Mouse (Mus musculus): ENCODE measurements around the gene Zfp143. TPM values are rescaled to one million over a fixed set of nuclear protein-coding genes. Genes with fewer than 3 reads are reported as not detected.
"Not testable (repeated sequence)": the region's sequence is repeated elsewhere in the genome, so short reads cannot be mapped to it uniquely, and the experiment has no call there.

Gene Zfp143
- polyA plus RNA-seq, 1 experiment from 2014 or later, result 21.2 TPM

- Histone ChIP-seq H3K4me2 (no peak overlapping the region), H3K9me3 (no peaks in the 10 kb centered on the region), H3K27me3 (no peaks in the 10 kb centered on the region), H3K4me3 (no peak overlapping the region), H3K27ac (peak overlapping the region; percentile 70), H3K9ac (no peak overlapping the region), H3K4me1 (peaks cover 21% of the 10 kb centered on the region), H3K36me3 (peaks cover 32% of the 10 kb centered on the region)
- WGBS, result 39% methylated on average over 7 of the region's 7 CpGs
- ATAC-seq (ENCODE audit: borderline replicate concordance, extremely low read depth, low FRiP score, low TSS enrichment), result peak; percentile 17; the same call in 1 of the 2 replicates
These were observed 36.2 kb downstream of the Zfp143 start for GRCm38 (mm10) chr7:110097106-110097793.

GRCm38 (mm10) chr7:110100854-110101253 lies 39.8 kb downstream of the Zfp143 start:
- Histone ChIP-seq H3K27ac (peak overlapping the region; percentile 77), H3K4me3 (no peak overlapping the region), H3K9me3 (no peaks in the 10 kb centered on the region), H3K36me3 (peaks cover 2% of the 10 kb centered on the region; the same call in 1 of the 2 replicates), H3K27me3 (no peaks in the 10 kb centered on the region), H3K4me1 (peaks cover 20% of the 10 kb centered on the region), H3K4me2 (peak overlapping the region; percentile 16; the same call in 1 of the 2 replicates), H3K9ac (no peak overlapping the region)
- 37% methylated on average over 6 of the region's 6 CpGs for WGBS
- ATAC-seq (ENCODE audit: borderline replicate concordance, extremely low read depth, low FRiP score, low TSS enrichment), result no peak

- Histone ChIP-seq H3K4me2 (no peak overlapping the region; the same call in 1 of the 2 replicates), H3K9ac (no peak overlapping the region), H3K36me3 (no peaks in the 10 kb centered on the region), H3K27ac (peak overlapping the region; percentile 77), H3K27me3 (no peaks in the 10 kb centered on the region), H3K4me3 (no peak overlapping the region), H3K4me1 (peaks cover 16% of the 10 kb centered on the region), H3K9me3 (no peaks in the 10 kb centered on the region)
- ATAC-seq (ENCODE audit: borderline replicate concordance, extremely low read depth, low FRiP score, low TSS enrichment), result no peak
- 56% methylated on average over 5 of the region's 5 CpGs for WGBS
These were observed 40.2 kb downstream of the Zfp143 start for GRCm38 (mm10) chr7:110101266-110101665.

GRCm38 (mm10) chr7:110105041-110105440 lies 44.0 kb downstream of the Zfp143 start:
- 83% methylated on average over 5 of the region's 5 CpGs for WGBS

GRCm38 (mm10) chr7:110106633-110107032 lies 45.6 kb downstream of the Zfp143 start:
- Histone ChIP-seq H3K9me3 (no peaks in the 10 kb centered on the region), H3K4me2 (no peak overlapping the region), H3K9ac (no peak overlapping the region), H3K27ac (no peak overlapping the region), H3K36me3 (no peaks in the 10 kb centered on the region), H3K4me1 (peaks cover 17% of the 10 kb centered on the region), H3K27me3 (no peaks in the 10 kb centered on the region), H3K4me3 (no peak overlapping the region)
- ATAC-seq (ENCODE audit: borderline replicate concordance, extremely low read depth, low FRiP score, low TSS enrichment), result no peak
- WGBS, result 31% methylated on average over 3 of the region's 3 CpGs

More at GRCm38 (mm10) chr7:110105041-110105440, 44.0 kb downstream of the Zfp143 start:
- Histone ChIP-seq H3K27me3 (no peaks in the 10 kb centered on the region), H3K4me3 (no peak overlapping the region), H3K4me1 (peaks cover 14% of the 10 kb centered on the region), H3K9me3 (no peaks in the 10 kb centered on the region), H3K9ac (no peak overlapping the region), H3K36me3 (no peaks in the 10 kb centered on the region), H3K27ac (no peak overlapping the region), H3K4me2 (no peak overlapping the region)
- ATAC-seq (ENCODE audit: borderline replicate concordance, extremely low read depth, low FRiP score, low TSS enrichment), result no peak

- peak overlapping the region; percentile 43 for H3K27ac ChIP-seq
- 86% methylated on average over 3 of the region's 3 CpGs for WGBS
- H3K9me3 ChIP-seq, result not testable (repeated sequence)
These were observed 47.5 kb downstream of the Zfp143 start for GRCm38 (mm10) chr7:110108524-110108923.

GRCm38 (mm10) chr7:110108967-110109610 lies 48.1 kb downstream of the Zfp143 start:
- Histone ChIP-seq H3K4me1 (peaks cover 17% of the 10 kb centered on the region), H3K9ac (peak overlapping the region; percentile 18; the same call in 1 of the 2 replicates), H3K9me3 (no peaks in the 10 kb centered on the region), H3K27ac (peak overlapping the region; percentile 43), H3K4me3 (no peak overlapping the region), H3K36me3 (no peaks in the 10 kb centered on the region), H3K27me3 (no peaks in the 10 kb centered on the region), H3K4me2 (peak overlapping the region; percentile 28)
- WGBS, result 4% methylated on average over 11 of the region's 11 CpGs
- ATAC-seq (ENCODE audit: borderline replicate concordance, extremely low read depth, low FRiP score, low TSS enrichment), result peak; percentile 49; the same call in 1 of the 2 replicates

More at GRCm38 (mm10) chr7:110108524-110108923, 47.5 kb downstream of the Zfp143 start:
- not testable (repeated sequence) for ATAC-seq (ENCODE audit: borderline replicate concordance, extremely low read depth, low FRiP score, low TSS enrichment); H3K9ac ChIP-seq; H3K4me2 ChIP-seq; H3K36me3 ChIP-seq; H3K27me3 ChIP-seq; H3K4me3 ChIP-seq
- peaks cover 17% of the 10 kb centered on the region for H3K4me1 ChIP-seq

- ATAC-seq (ENCODE audit: borderline replicate concordance, extremely low read depth, low FRiP score, low TSS enrichment), result peak; percentile 46; the same call in 1 of the 2 replicates
- peaks cover 17% of the 10 kb centered on the region for H3K4me1 ChIP-seq
- H3K4me2 ChIP-seq, result no peak overlapping the region
- no peak overlapping the region for H3K9ac ChIP-seq
- H3K27me3 ChIP-seq, result no peaks in the 10 kb centered on the region
- no peaks in the 10 kb centered on the region for H3K36me3 ChIP-seq
- H3K27ac ChIP-seq, result peak overlapping the region; percentile 43; the same call in 1 of the 2 replicates
- 16% methylated on average over 4 of the region's 4 CpGs for WGBS
- H3K4me3 ChIP-seq, result no peak overlapping the region
- no peaks in the 10 kb centered on the region for H3K9me3 ChIP-seq
These were observed 49.1 kb downstream of the Zfp143 start for GRCm38 (mm10) chr7:110110061-110110656.

GRCm38 (mm10) chr7:110114699-110115098 lies 53.7 kb downstream of the Zfp143 start:
- Histone ChIP-seq H3K27ac (no peak overlapping the region), H3K4me1 (peaks cover 7% of the 10 kb centered on the region), H3K9ac (no peak overlapping the region), H3K4me3 (no peak overlapping the region), H3K9me3 (no peaks in the 10 kb centered on the region), H3K27me3 (no peaks in the 10 kb centered on the region), H3K4me2 (no peak overlapping the region), H3K36me3 (no peaks in the 10 kb centered on the region)
- no peak for ATAC-seq (ENCODE audit: borderline replicate concordance, extremely low read depth, low FRiP score, low TSS enrichment)
- 33% methylated on average over 5 of the region's 5 CpGs for WGBS

- no peak overlapping the region for H3K4me2 ChIP-seq
- H3K9ac ChIP-seq, result no peak overlapping the region
- no peaks in the 10 kb centered on the region for H3K27me3 ChIP-seq
- H3K36me3 ChIP-seq, result no peaks in the 10 kb centered on the region
- H3K9me3 ChIP-seq, result no peaks in the 10 kb centered on the region
- 0 out of 2 replicates have a peak, but pooled peaks cover 9% of the 10 kb centered on the region for H3K4me1 ChIP-seq
- H3K4me3 ChIP-seq, result no peak overlapping the region
- 0 out of 2 replicates have a peak overlapping the region, but pooled peaks have one; percentile 1 for H3K27ac ChIP-seq
- 24% methylated on average over 1 of the region's 1 CpGs for WGBS
- no peak for ATAC-seq (ENCODE audit: borderline replicate concordance, extremely low read depth, low FRiP score, low TSS enrichment)
These were observed 55.8 kb downstream of the Zfp143 start for GRCm38 (mm10) chr7:110116731-110117291.

GRCm38 (mm10) chr7:110118448-110118847 lies 57.4 kb downstream of the Zfp143 start:
- 85% methylated on average over 2 of the region's 2 CpGs for WGBS
- Histone ChIP-seq H3K27ac (no peak overlapping the region), H3K36me3 (no peaks in the 10 kb centered on the region), H3K4me3 (no peak overlapping the region), H3K9ac (no peak overlapping the region), H3K4me1 (0 out of 2 replicates have a peak, but pooled peaks cover 9% of the 10 kb centered on the region), H3K9me3 (no peaks in the 10 kb centered on the region), H3K27me3 (no peaks in the 10 kb centered on the region), H3K4me2 (no peak overlapping the region)
- ATAC-seq (ENCODE audit: borderline replicate concordance, extremely low read depth, low FRiP score, low TSS enrichment), result no peak
